Mouse (Mus musculus): ENCODE data around the gene Tbl1xr1.

Tbl1xr1 gene

DNA sequence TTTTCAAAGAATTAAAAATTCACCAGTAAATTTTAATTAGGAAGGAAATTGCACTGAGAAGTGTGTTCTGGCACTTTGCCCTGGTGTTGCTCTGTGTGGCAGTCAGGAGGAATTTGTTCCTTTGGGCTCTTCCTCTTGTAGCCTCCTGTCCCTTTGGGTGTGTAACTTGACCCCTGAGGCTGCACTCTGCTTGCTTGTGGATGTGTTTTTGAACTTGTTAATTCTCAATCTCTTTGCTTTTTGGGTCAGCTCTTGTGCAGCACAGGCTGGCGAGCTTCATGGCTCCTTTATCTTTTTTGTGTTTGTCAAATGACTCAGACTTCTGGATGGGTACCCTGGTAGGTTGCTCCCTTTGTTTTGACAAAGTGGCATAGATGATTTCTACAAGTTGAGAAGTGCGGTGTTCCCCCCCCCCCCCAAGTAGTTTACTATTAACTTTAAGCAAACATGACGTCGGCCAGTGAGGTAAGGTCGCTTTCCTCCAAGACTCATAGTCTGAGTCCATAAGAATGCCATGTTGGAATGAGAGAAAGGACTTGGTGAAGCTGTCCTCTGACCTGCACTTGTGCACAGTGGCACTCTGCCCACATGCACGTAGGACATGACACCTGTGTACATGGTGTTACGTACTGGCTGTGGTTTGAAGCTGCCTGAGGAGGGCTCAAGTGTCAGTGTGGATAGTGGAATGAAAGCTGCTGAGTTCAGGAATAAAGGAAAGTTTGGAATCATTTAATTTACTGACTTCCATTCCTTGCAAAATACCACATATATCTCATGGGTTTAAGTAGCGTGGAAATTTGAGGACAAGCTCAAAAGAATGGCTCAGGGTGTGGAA lies 14.2 kb downstream of the Tbl1xr1 start:
- DNase-seq: no peak

DNA sequence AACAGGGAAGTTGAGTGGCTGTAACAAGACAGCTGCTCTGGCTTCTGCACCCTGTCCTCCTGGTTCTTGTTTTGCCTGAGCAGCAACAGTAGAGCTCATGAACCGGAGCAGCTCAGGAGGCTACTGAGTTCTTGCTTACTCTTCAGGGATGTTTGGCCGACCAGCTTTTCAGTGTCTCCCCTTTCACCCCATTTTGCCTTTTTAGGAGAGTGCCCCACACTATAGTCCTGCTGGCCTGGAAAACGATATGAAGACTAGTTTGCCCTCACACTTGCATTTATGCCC lies 14.8 kb downstream of the Tbl1xr1 start:
- DNase-seq: no peak

DNA sequence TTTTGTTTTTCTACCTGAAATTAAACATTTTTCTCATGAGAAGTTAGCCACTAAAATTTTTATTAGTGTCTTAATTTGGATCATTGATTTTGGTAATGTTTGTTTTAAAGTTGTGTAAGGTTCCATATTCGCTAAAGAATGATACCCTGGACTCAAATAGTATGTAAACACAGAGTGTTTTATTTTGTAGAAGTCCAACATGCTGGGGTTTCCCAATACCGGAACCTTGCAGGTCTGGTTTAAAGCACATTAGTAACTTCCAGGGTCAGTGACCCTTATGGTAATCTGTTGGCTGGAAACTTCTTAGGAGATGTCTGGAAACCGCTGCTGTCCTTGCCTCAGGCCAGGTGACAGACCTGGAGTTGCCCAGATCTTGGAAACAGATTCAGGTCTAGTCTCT lies 15.2 kb downstream of the Tbl1xr1 start:
- no peak for DNase-seq

DNA sequence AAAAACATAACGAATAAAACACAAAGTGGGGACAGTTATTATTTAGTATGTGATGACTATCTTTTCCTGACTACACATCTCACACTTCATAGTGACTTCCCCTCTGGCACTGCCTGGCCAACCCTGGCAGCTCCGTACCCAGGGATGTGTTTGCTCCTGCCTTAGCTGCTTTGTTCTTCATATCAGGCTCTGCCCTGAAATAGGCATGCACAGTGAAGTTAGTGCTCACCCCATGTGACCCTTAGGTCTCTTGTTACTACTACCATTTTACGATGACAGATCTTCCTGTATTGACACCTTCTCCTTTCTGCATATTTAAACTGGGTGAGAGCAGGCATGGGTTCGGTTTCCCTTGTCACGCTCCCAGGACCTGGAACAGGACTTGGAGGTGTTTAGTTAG lies 16.3 kb downstream of the Tbl1xr1 start:
- DNase-seq: no peak

DNA sequence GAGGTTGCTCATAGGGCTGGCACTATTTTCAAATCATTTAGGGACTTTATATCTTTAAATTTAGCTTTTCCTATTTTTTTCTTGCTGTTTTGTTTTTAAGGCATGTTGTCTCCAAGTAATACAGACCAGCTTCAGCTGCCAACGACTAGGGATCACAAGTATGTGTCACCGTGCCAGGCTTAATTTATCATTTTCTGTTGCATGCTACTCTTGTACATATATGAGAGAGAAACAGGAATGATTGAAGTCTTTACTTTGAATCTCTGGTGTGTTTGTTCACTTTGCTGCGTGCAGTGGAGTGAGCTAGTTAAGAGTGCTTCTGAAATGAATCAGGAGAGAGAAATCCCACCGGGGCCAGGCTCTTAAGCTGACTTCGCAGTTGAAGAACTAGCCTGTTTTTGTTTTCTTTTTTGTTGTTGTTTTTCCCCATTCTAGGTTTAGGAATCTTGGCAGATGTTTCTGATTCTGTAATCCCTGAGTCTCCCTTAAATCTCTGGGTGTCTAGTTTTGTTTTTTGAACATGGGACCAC lies 27.6 kb downstream of the Tbl1xr1 start:
- no peak for DNase-seq

DNA sequence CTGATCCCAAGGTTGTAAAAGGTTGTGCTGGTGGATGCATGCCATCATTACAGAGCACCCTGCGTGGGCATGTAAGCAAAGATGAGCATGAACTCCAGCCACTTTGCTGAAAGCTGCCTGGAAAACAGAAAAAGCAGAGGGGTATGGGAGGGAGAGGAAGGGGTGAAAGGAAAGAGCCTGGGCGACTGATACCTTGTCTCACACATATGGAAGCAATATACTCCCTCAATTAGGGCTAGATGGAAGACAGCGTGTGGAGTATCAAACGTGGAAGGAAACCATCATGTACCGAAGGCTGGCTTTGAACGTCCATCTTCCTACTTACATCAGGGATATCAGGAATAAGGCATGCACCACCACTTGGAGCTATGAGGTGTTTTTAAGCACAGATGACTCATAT lies 29.0 kb downstream of the Tbl1xr1 start:
- no peak for DNase-seq

DNA sequence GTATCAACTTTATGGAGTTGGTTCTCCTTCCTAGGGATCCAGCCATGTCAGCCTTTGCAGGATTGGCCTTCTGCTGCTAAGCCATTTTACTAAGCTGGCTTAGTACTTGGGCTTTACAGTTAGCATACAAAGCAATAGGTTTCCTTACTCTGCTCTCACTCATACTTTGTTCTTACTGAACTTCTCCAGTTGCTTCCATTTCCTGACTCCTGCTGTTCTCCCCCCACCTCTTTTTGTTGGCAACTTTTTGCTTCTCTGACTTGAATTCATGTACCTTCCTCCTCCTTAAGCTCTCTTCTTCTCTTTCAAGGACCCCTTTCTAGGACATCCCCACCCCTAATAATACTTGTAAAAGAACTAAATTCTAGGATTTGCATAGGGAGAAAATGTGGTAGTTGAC lies 31.6 kb downstream of the Tbl1xr1 start:
- DNase-seq: no peak

DNA sequence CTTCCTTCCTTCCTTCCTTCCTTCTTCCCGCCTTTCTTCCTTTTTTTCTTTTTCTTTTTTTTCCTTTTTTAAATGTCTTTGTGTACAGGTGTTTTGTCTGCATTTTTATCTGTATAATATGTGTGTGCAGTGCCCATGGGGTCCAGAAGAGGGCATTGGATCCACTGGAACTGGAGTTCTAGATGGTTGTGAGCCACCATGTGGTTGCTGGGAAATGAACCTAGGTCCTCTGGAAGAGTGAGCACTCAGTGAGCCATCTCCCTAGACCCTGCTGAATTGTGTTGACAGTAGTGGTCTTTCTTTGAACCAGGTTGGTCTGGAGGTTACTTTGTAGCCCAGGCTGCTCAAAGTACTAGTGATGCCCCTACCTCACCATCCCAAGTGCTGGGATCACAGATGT lies 33.2 kb downstream of the Tbl1xr1 start:
- DNase-seq: no peak

DNA sequence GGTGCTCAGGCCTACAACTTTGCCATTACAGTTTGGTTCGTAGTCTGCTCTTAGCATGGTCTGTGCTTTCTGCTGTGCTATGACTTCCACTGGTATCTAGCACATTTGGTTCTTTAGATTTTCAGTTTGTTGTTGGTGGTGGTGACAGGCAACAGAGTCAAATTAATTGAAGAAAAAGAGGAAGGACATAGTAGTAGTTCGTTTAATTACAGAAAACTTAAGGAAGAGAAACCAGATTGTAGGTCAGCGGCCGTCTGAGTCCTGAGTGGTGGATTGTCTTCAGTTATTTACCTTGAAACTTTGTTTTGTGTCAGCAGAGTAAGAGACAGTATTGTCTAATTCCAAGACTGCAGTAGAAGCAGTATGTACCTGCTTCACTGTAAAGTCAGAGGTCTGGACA lies 37.3 kb downstream of the Tbl1xr1 start:
- DNase-seq: no peak

DNA sequence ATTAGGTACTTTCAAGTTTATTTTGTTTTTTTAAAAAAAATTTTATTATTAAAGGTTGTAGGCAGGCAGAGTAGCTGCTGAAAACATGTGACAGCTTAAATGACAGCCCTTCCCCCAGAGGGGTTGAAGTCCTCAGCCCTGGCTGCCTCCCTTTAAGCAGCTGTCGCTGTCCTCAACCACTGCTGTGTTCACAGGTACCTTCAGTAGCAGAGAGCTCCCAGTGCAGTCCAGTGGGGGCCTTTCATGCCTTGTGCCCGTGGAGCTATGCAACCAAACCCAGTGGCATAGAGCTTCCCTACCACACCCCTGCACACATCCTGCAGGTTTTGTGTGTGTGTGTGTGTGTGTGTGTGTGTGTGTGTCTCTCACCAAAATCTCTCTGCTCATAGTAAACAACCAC lies 38.8 kb downstream of the Tbl1xr1 start:
- DNase-seq: no peak

DNA sequence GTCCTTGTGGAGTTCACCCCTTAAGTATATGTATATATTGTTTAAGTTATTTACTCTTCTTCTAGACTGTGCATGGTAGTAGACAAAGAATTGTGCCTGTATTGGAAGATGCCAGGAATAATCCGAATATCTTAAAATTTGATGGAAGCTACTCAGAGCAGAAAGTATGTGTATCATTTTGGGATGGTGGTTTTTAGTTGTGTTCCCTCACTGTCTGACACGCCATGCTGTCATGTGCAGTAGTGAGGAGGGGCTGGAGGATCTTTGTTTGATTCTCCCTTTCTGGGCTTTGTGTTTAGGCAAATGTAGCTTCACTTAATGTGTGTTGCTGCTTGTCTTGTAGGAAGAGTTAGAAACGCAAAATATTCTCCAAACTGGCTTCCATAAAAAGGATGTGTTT lies 39.2 kb downstream of the Tbl1xr1 start:
- DNase-seq: no peak

DNA sequence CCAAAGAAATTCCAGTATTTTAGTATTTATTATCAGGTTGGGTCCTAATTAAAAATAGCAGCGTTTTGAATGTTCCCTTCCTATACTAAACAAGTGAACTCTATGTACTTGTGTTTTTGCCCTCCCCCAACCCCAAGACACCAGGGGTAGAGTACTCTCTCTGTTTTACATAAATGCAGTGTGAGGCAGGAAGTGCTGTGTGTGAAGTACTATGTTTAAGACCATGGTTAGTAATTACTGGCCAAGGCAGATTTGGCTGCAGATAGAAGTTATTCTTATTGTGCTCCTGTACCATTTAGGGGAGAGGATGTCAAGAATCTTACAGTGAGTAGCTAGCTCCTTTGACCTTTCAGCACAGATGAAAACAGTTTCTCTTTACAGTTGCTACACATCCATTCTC lies 39.7 kb downstream of the Tbl1xr1 start:
- no peak for DNase-seq

DNA sequence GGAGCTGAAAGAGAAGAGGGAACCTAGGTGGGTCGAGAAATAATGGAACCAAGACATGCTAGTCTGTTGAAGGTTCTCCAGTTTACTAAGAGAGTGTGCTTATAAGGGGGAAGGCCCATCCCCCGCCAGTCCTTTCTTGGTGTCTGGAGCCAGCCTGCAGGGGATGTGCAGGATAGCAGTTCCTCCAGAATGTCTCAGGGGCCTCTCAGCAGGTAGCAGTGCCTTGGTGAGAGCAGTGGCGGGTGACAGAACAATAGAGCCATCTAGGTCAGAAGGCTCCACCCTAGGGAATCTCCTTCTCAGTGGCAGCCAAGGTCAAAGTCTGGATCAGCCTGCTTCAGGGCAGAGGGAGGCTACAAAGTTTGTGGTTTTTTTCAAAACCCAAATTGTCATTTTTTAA lies 45.3 kb downstream of the Tbl1xr1 start:
- DNase-seq: no peak

DNA sequence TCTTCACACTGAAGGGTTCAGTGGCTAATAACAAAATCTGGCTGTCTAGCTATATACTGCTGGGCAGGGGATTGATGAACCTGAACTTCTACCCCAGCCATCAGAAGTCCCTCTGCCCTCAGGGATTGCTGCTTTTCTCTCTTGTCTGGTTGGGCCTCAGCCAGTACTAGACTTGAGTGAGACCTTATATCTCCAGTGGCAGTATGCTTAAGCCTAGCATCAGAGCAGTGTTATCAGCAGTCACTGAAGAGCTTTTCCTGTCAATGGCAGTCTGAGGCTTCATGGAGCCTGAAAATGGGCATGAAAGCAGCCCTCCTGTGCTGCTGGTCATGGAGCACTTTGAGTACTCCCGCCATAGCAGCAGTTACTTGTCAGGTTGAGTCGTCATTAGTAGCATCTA lies 46.7 kb downstream of the Tbl1xr1 start:
- no peak for DNase-seq

DNA sequence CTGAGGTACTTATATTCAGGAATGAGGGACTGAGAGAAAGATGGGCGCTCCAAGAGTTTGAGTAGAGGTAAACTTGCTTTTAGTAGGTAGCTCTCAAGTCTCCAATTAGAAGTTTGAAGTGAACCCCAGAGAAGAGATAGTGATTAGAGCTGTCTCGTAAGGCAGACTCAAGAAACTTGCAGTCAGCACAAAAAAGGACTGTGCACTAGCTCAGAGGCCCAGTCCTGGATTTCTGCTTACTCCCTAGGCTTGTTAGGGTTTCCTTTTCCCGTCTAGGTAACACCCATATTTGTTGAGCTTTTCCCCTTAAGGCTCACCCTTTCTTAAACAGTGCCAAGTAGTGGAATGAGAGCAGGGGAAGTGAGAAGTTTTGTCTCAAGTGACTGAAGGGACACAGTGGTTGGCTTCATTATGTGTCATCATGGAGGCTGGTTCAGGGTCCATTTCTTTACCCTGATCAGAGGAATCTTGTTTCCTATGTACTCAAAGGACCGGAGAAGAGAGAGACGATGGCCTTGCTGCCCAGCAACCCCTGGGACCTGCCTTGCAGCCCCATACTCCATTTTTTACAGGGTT lies 49.9 kb downstream of the Tbl1xr1 start:
- no peak for DNase-seq

DNA sequence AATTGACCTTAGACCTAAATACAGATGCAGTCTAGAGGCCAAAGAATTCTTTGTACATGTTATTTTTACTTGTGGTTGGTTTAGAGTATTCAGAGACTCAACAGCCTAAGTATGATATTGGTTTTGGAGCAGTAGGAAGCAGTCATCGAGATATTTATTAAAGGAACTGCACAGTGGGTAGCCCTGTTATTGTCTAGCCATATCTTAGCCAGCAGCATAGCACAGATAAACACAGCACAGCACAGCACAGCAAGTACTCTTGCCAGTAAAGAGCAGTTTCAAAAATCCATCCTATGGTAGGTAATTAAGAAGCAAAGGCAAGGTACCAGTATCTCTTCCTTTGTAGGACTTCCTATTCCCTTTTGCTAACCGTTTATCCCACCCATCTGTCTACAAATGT lies 54.8 kb downstream of the Tbl1xr1 start:
- DNase-seq: no peak

DNA sequence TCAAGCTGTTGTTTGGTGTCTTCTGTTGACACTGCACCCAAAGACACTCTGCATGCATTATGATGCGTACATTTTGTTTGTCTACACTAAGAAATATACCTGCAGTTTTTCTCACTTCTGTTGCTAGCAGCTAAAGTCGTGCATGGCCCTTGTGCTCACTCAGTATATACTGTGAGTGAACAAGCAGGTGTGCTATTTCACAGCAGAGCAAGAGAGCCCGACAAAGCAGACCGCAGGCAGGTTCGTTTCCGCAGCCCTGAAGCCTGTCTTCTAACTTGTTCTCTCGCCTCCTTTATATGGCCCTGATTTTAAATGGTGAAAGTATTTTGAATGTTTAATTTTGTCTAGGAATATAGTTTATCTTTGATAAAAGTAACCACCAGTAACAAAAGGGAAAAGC lies 57.2 kb downstream of the Tbl1xr1 start:
- DNase-seq: no peak

DNA sequence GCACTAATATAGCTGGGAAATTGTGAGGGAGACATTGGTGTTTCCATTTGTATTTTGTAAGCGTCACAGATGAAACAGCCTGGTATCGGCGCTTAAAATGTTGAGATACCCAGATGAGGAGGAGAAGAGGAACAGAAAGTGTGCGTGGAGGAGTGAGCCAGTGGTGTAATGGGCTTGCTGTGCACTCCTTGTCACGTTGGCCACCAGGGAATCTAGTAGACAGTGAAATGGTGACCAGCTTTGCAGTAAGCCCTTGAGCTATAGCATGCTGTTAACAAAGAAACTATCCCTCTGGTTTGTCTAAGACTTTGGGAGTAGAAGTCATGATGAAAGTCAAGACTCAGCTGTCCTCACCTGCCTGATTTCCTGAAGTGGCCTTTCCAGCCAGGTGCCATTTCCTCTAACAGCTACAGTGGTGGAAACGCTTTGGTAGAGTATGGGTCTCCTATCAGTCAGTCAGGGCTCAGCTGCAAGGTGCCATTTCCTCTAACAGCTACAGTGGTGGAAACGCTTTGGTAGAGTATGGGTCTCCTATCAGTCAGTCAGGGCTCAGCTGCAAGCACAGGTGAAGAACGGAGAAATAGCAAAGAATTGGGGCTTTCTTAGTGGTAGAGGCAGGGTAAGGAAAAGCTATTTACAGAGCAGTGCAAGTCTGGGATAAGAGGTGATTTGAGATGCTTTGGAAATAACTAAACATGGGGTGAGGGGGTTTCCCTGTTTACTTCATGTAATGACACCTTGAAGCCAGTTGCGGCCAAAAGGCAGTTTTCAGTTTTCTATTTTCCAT lies 61.5 kb downstream of the Tbl1xr1 start:
- no peak for DNase-seq

DNA sequence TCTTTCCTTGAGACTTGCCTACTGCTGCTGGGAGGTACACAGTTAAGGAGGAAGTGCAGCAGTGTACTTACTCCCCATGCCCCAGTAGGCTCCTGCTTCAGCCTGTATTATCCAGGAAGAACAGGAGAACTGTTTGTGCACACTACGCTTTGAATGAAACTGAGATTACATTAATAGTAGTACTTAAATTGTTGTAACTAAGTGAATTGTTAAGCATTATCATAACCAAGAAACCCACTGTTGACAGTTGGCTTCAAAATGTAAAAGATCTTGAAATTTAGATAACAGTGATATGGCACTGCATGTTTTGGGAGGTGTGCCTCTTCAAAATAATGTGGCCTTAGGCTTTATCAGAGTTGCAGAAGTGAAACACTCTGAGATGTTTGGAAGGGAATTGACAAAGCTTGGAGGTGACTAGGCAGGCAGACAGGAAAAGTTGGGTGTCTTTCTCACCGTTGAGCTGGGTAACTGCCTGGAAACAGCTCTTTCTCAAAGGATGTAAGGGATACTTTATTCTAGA lies 62.2 kb downstream of the Tbl1xr1 start:
- no peak for DNase-seq

DNA sequence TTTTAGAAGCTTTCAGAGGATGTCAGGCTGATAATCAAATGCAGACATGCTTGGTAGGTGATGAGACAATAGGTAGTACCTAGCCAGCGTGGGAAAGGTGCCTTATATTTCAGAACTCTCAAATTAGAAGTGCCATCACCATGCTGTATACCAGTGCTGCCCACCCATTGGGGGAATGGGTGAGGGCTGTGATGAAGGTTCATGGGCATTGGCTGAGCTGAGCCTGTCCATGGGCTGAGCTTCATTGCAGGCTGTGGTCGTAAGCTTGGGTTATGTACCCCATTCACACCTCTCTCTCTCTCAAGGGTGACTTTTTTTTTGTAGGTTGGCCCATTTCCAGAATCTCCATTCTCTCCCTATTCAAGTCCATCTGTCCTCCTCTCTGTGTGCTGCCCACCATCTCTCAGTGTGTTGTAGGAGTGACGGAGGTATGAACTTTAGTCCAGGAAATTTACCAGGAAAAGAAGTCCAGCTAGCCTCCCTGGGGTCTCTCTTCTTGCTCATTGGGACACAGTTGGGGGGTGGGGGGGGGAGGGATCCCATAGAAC lies 63.7 kb downstream of the Tbl1xr1 start:
- DNase-seq: no peak

DNA sequence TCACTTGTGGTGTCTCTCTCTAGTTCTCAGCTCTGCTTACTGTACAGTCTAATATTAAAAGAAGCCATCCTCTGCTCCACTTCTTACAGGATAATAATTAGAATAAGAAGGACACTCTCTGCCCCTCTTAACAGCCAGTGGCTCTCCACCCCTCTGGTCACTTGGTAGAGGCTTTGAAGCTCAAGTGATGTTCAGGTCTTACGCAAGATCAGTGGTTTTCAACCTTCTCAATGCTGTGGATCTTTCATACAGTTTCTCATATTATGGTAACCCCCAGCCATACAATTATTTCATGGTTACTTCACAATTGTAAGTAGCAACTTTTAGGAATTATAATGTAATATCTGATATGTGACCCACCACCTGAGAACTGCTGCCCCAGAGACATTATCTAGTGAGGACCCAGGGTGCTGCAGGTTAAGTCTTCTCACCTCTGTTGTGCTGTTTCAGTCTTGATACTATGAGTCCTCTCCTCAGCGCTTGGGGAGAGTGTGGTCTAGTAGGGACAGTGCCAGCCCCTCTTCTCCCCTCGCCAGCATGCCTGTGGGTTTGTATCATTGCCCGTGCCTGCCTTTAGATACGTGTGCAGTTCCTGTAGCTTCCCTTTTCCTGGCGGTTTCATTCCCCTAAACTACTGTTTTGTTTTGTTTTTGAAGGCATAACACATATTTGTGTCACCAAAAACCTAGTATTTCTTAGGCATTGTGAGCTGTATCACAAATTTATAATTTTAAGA lies 65.7 kb downstream of the Tbl1xr1 start:
- DNase-seq: no peak

DNA sequence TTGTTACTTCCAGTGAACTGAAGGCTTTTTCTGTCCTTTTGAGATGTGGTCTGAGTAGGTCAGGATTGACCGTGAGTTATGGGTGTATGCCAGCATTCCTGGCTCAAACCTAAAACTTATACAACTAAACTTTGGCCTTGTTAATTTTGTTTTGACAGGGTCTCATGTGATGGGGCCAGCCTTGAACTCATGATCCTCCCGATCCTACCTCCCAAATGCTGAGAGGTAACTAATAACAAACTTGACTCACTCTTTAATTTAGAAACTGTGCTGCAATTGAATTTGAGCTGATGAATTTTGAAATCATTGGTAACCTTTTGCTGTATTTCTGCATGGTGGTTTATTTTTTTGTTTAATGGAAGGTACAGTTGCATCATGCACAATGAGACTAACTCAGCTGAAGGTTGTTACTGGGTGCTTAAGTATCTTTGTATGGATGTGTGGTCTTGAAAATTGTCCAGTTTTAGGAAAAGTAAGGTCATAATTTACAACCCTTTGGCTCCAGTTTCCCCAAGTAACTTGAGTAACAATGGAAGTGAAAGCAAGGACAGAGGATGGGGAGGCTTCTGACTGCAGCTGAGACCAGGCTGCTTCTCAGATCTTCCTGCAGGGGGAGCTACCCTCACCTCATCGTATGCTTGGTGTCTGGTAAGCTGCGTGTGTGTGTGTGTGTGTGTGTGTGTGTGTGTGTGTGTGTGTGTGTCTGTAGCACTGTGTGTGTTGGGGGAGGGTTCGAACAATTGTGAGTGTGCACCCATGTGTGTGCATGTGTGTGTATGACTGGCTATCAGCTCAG lies 66.6 kb downstream of the Tbl1xr1 start:
- DNase-seq: no peak

Data from layer of hippocampus, adult 9-11 months (tissue).